Mouse (Mus musculus) stomach, postnatal 0 days (tissue): ENCODE results near the gene Ralb.

ENCODE experiments used
- CTCF ChIP-seq: IDR thresholded peaks from 2 replicates; pipeline ENCODE4 v1.5.1; 2016; ENCODE audit warnings: antibody characterized with exemption, low read depth, mild to moderate bottlenecking, moderate library complexity
- EP300 ChIP-seq: optimal IDR thresholded peaks from 2 replicates; pipeline ENCODE3; 2016; ENCODE audit warnings: antibody characterized with exemption

DNA sequence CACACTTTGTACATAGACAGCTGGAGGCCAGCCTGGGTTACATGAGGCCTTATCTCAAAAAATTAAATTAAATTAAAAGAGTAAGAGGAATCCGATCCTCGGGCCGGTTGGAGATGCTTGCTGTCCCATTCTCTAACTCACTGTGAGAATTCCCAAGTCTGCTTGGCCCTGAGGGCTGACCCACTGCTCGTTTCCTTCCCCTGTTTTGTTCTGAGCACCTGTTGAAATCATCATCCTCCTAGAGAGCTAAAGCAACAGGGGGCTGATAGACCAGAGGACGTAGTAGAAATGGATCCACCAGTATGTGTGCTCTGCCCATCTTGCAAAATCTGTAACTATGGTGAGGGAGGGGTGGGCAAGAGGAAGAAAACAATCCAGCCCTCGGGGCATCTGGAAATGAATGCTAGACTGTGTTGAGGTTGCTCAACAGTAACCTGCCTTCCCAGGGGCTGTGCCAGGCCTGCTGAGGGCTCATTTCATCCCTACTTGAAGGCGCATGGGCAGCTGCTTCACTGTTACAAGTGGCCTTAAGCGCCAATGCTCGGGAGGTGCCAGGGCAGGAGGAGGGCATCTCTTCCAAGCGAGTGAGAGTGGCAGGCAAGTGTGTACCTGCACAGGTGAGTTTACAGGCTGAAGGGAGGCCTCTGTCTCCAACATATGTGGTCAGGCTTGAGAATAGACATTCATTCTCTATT is 53.8 kb downstream of the Ralb start:
- TF ChIP-seq CTCF (no peak), EP300 (no peak)
